Mouse (Mus musculus): ENCODE data around the gene Hormad1.

Hormad1 gene

DNA sequence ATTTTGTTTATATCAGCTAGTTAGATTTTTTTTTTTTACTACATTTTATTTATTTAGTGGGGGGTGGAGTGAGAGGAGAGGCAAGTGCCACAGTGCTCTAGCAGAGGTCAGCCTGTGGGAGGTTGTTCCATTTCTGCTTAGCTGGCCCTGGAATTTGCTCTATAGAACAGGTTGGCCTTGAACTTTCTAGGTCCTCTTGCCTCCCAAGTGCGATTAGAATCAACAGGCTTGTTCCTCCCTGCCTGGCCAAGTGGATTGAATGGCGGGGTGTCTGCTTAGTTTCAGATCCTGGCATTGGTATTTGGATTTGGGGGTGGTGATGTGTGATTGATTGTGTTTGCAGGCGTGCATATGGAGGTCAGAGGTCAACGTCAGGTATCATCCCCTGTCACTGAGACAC is 76.6 kb downstream of the Hormad1 start:
- no peak for DNase-seq (ENCODE audit: low spot score)
